In the genomic region with DNA sequence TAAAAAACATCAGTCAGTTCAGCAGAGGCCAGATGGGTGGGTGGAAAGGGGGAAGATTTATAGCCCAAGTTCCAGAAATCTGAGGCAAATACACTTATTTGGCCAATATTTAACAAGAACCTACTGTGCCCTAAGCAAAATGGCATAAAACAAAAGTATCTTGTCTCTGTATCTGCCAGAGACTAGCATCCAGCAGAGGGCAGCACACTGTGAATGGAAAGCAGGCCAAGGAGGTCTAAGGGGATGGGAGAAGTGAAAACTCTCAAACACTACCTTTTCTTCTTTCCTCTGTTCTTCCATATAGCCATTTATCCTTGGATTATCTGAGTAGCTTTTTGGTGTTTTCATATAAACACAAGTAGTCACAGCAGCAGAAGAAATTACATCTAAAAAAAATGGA, we compare ENCODE assay signal across 8 mouse cellular contexts.
DNase-seq lines count a peak whose midpoint lies in the region; ATAC-seq and TF ChIP-seq lines count a peak whose summit lies in the region.

No protein-coding gene starts in this region.

- no peak overlapping the region for H3K4me2 ChIP-seq in forebrain, embryonic 15.5 days (replicated peaks)
- no peak overlapping the region for H3K4me2 ChIP-seq in liver, embryonic 14.5 days (ENCODE audit: low read depth)

- H3K4me1 ChIP-seq in forebrain, embryonic 15.5 days = no peaks in the 10 kb centered on the region
- no peaks in the 10 kb centered on the region for H3K4me1 ChIP-seq in liver, embryonic 14.5 days (replicated peaks; ENCODE audit: control insufficient read depth in 2 of 2, insufficient read depth in 2 of 2, low read length in 1 of 2)

- H3K27me3 ChIP-seq in forebrain, embryonic 15.5 days = no peaks in the 10 kb centered on the region
- H3K27me3 ChIP-seq in liver, embryonic 14.5 days (ENCODE audit: control insufficient read depth, insufficient read depth, low read length) = no peaks in the 10 kb centered on the region

- peak; percentile 52 for TF ChIP-seq CTCF in liver, embryonic 14.5 days (IDR thresholded peaks at IDR 0.05; ENCODE audit: low read depth)

- no peaks in the 10 kb centered on the region for H3K36me3 ChIP-seq in forebrain, embryonic 15.5 days
- H3K36me3 ChIP-seq in liver, embryonic 14.5 days (replicated peaks; ENCODE audit: control insufficient read depth, insufficient read depth, low read depth) = no peaks in the 10 kb centered on the region

- no peaks in the 10 kb centered on the region for H3K9me3 ChIP-seq in forebrain, embryonic 15.5 days
- H3K9me3 ChIP-seq in liver, embryonic 14.5 days (ENCODE audit: control insufficient read depth, low read length) = no peaks in the 10 kb centered on the region

- peak; percentile 19 to 70 for DNase-seq in adrenal gland, adult (ENCODE audit: inconsistent age in 2 of 2, low spot score in 1 of 2)
- no peak for DNase-seq in adrenal gland, postnatal 4 days (ENCODE audit: low spot score in 2 of 2)
- DNase-seq in left cerebral cortex, adult 11 months (ENCODE audit: low spot score) = peak; percentile 2
- no peak for DNase-seq in left cerebral cortex, adult 8-10 months (ENCODE audit: low spot score in 2 of 2)
- DNase-seq in adrenal gland, postnatal 36 days = peak; percentile 55 to 64
- peak in 1 of 3 experiments; percentile 1 for DNase-seq in liver, embryonic 14.5 days (ENCODE audit: low read depth in 3 of 3, low spot score in 3 of 3)
- peak; percentile 57 for DNase-seq in urinary bladder, postnatal 25 days (ENCODE audit: low spot score)

- peak; percentile 53 for ATAC-seq in forebrain, embryonic 15.5 days (replicated peaks)
- no peak for ATAC-seq in liver, embryonic 14.5 days (ENCODE audit: insufficient read depth)

- no peak overlapping the region for H3K27ac ChIP-seq in forebrain, embryonic 15.5 days (replicated peaks)
- no peak overlapping the region for H3K27ac ChIP-seq in liver, embryonic 14.5 days

- H3K4me3 ChIP-seq in forebrain, embryonic 15.5 days = no peak overlapping the region
- H3K4me3 ChIP-seq in liver, embryonic 14.5 days (ENCODE audit: insufficient read depth in 1 of 2, low read depth in 2 of 2, low read length in 2 of 2) = no peak overlapping the region

- no peak for TF ChIP-seq EP300 in liver, embryonic 14.5 days (IDR thresholded peaks at IDR 0.05; ENCODE audit: low read depth)

- no peak overlapping the region for H3K9ac ChIP-seq in forebrain, embryonic 15.5 days (replicated peaks)
- H3K9ac ChIP-seq in liver, embryonic 14.5 days (replicated peaks) = no peak overlapping the region

Comparison
In these comparisons a context has a peak if more than half of its experiments do, and no peak if none do; other contexts are left out.
1. DNase-seq: peak in adrenal gland, adult (2 of 2), left cerebral cortex, adult 11 months (single experiment), adrenal gland, postnatal 36 days (2 of 2) and urinary bladder, postnatal 25 days (single experiment); none in adrenal gland, postnatal 4 days (0 of 2) and left cerebral cortex, adult 8-10 months (0 of 2).